Mouse (Mus musculus) inflammation-experienced regulatory T-cells, adult 6 months (primary cell): Measurements from ENCODE around the gene Tram1l1. TPM values are rescaled to one million over a fixed set of nuclear protein-coding genes. Genes with fewer than 3 reads are reported as not detected.
"Not testable (repeated sequence)": the region's sequence is repeated elsewhere in the genome, so short reads cannot be mapped to it uniquely, and the experiment has no call there.

ENCODE experiments used
- ATAC-seq: one replicate; pipeline ENCODE4 v1.8.0; 2017
- polyA plus RNA-seq, 3 experiments: library from polyadenylated mRNA; unstranded; fragments of 100-300 nt; shearing (Covaris generic); gene quantifications; one replicate each; pipeline ENCODE4 v1.2.1; 2017

Tram1l1 gene
- not detected for polyA plus RNA-seq

DNA sequence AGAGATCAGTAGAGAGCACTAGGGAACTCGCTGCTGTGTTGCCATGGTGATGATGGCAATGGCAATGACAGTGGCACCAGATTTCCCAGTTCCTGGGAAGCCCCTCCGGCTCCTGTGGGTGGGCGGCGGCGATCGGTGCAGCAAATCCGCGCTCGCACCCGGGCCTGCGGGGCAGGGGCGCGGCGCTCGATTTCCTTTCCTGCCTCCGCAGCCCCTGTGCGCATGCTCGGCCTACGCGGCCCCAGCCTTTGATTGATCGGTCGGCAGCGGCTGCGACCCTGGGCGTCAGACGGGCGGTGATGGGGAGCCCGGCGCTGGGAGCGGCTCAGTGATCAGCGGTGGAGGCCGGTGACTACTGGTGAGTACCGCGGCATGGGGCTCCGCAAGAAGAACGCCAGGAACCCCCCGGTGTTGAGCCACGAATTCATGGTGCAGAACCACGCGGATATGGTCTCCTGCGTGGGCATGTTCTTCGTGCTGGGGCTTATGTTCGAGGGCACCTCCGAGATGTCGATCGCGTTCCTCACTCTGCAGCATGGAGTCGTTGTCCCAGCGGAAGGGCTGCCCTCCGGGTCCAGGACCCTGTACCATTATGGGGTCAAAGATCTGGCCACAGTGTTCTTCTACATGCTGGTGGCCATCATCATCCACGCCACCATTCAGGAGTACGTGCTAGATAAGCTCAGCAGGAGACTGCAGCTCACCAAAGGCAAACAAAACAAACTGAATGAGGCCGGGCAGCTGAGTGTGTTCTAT lies at the start of gene Tram1l1:
Tram1l1 (plus strand) TSS at position 35 of the 756 bp plus-strand sequence.
- ATAC-seq, result no peak

DNA sequence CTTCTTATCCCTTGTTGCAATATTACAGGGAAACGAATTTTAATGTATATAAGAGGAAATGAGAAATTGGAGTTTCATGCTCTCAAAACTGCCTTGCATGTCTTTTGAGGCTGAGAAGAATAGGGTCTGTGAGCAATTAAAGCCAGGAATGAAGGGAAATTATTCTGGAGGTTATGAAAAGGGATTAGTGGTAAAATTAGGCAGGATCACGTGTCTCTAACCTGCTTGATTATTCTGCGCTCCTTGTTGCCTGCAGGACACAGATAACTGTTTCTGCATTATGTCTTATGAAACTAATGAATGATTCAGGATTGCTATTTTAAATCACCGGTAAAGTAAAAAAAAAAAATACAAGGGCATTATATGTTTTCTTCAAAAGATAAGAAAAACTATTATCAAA lies 49.4 kb upstream of the Tram1l1 start:
- ATAC-seq, result no peak

GRCm38 (mm10) chr3:124271668-124272067 lies 49.0 kb upstream of the Tram1l1 start:
- ATAC-seq, result no peak

DNA sequence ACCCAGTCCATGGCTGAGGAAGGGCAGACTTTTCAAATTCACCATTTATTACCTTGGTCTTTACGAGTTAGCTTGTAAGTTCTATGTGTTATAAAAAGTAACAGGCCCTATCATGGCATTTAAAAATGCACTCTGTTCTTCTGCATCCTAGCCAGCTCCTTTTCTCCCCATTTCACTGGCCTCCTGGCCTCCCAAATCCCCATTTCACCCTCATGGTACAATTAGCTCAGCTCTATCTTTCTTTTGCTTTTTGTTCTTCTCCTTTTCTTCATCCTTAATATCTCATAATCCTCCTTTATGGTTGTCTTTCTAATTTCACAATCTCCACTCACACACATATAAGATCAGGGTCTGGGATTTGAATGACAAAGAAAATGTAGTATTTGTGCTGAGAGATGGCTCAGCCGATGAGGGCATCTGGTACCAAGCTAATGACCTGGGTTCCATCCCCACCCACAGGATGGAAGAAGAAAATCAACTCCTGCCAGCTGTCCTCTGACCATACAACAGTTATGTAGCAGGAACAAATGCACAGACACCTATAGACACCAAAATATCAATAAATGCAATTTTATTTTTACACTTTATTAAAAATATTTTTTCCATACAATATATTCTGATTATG lies 48.1 kb upstream of the Tram1l1 start:
- no peak for ATAC-seq

GRCm38 (mm10) chr3:124274928-124275609 lies 45.6 kb upstream of the Tram1l1 start:
- ATAC-seq, result not testable (repeated sequence)

DNA sequence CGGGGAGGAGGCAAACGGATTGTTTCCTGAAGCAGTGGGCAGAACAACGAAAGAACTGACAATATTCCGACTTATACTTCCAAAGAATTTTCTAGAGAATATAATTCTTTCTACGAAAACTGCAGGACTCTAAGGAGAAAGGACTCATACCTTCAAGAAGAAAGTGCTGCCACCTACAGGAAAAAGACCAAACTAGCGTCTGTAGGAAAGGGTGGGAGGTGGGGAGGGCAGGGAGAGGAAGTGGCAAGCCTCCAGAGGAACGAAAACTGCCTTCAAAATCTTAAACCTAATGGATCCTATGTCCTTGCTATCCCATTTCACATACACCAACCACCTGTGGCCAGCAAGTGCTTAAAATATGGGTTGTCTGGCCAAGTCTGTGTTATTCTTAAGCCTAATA lies 31.7 kb upstream of the Tram1l1 start:
- ATAC-seq, result not testable (repeated sequence)

- ATAC-seq, result no peak
These were observed 1.4 kb upstream of the Tram1l1 start for GRCm38 (mm10) chr3:124319254-124319653.

DNA sequence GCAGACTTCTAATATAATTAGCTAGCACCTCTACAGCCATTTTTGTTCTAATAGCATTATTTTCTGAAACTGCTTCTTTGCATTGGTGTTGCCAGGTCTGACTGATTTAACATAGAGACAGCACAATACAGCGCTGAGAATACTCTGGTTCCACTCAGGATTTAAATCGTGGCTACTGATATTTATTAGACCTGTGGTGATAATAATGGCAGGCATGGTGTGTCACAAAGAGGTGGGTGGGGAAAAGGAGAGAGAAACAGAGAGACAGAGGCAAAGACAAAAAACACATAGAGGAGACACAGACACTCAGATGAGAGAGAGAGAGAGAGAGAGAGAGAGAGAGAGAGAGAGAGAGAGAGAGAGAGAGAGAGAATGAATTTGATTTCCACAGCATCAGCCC lies 257 bp upstream of the Tram1l1 start:
- no peak for ATAC-seq

DNA sequence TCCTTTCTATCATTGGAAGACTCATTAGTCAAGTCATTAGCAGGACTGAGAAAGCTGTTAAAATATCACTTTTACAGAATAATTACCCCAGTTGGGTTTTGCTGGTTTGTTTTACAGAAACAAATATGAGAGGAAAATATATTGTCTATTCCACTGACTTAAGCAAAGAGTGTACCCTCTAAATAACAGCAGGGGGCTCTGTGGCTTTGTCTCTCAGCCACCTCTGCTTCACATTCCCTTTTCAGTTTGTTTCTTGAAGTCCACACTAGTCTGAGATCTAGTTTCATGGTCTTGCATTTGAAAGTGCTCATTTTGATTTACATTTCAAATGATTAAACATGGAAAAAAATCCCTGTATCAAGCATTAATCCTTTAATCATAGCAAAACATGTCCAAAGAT lies 25.8 kb downstream of the Tram1l1 start:
- ATAC-seq, result no peak

DNA sequence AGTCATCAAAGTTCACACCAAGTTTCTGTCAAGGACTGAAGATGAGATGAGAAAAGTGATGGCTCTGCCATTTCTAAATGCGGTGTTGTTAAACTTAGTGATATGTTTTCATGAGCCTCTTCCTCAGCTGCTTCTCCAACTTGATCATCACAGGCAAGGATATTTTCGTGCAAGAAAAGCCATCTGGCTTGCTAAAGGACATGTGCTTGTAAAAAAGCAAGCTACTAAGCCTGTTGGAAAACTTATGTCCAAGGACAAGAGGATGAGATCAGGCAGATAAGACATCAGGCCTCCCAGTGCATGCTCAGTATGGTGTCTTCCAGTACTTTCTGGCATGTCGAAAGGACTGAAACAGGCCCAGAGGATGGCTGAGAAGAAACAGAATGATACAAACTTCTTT lies 36.9 kb downstream of the Tram1l1 start:
- ATAC-seq, result no peak

DNA sequence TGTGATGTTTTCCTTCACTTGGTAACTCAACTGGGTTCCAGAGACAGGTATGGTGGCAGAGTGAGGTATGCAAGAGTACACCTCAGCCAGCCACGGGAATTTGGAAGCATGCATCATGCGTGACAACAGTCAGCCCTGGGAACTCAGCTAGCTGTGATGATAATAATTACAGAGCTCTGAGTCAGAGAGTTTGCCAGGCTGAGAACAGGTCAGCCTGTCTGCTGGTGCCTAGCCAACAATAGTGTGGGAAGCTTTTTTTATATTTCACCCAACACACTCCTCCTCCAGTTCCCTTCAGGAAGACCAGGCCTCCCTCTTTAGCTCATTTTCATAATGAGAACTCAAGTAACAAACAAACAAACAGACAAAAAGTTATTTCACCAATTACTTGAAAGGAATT lies 51.4 kb downstream of the Tram1l1 start:
- no peak for ATAC-seq

Other genes starting within 250 kb of the Tram1l1 start
- gene 1700006A11Rik, start 105.2 kb downstream of the Tram1l1 start, polyA plus RNA-seq, result not detected